Mouse (Mus musculus): ENCODE measurements around the gene Sbno2. TPM values are rescaled to one million over a fixed set of nuclear protein-coding genes. Genes with fewer than 3 reads are reported as not detected.
A peak's percentile ranks its signal among the peaks of the same experiment; 100 is the strongest.
"Not testable (repeated sequence)": the region's sequence is repeated elsewhere in the genome, so short reads cannot be mapped to it uniquely, and the experiment has no call there.

Gene Sbno2
- polyA plus RNA-seq, 1 experiment from 2014 or later, result 14.1 TPM

DNA sequence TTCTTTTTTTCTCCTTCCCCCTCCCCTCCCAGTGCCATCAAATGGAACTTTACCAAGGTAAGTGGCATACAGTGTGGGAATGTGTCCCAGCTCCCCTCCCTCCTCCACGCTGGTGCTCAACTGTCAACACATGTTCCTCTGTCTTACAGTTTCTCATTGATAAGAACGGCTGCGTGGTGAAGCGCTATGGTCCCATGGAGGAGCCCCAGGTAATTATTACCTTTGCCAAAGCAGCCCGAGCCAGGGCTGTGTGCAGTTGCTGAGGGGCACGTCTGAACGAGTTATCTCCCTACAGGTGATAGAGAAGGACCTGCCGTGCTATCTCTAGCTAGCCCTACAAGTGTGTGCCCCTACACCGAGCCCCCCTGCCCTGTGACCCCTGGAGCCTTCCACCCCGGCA is 49.5 kb downstream of the Sbno2 start:
- Histone ChIP-seq H3K9ac (ENCODE audit: low read length) (no peak overlapping the region), H3K4me3 (ENCODE audit: low read depth, low read length) (no peak overlapping the region), H3K9me3 (ENCODE audit: control insufficient read depth, low read length) (no peaks in the 10 kb centered on the region), H3K4me1 (replicated peaks; ENCODE audit: control insufficient read depth, insufficient read depth, low read length) (peaks cover 25% of the 10 kb centered on the region), H3K27ac (ENCODE audit: low read depth) (no peak overlapping the region), H3K4me2 (ENCODE audit: low read length) (peak overlapping the region; percentile 64; the same call in 1 of the 2 replicates), H3K27me3 (replicated peaks; ENCODE audit: control insufficient read depth, insufficient read depth, low read length) (no peaks in the 10 kb centered on the region), H3K36me3 (ENCODE audit: control insufficient read depth, insufficient read depth, low read length) (peaks cover 48% of the 10 kb centered on the region)
- WGBS, result 69% methylated on average over 8 of the region's 10 CpGs
- ATAC-seq (replicated peaks; ENCODE audit: low FRiP score, low TSS enrichment, low read depth) (no peak), DNase-seq (ENCODE audit: low spot score) (no peak)

DNA sequence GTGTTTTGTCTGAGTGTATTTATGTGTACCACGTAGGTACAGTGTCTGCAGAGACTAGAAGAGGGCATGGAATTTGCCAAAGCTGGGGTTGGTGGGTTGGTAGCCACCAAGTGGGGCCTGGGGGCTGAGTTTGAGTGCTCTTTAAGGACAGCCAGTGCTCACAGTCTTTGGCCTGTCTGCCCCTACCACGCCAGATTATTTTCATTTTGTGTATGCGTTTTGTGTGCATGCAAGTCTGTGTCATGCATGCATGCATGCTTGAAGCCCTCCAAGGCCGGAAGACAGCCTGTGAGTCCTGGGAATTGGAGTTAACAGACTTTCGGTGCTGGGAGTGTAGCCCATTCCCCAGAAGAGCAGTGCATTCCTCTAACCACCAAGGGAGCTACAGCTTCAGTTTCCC is 50.0 kb downstream of the Sbno2 start:
- no peak overlapping the region for H3K27ac ChIP-seq (ENCODE audit: low read depth)

DNA sequence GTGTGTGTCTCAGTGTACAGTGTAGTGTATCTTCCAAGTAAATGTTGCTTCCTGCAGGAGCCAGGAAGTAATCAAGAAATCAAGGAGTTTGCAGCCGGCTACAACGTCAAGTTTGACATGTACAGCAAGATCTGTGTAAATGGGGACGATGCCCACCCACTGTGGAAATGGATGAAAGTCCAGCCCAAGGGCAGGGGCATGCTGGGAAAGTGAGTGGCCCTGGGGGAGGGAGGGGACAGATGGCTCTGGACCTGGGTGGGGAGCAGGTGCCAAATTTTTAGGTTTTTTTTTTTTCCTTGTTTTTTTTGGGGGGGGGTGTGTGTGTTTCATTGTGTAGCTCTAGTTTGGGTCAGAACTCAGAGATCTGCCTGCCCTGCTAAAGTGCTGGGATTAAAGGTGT is 50.5 kb downstream of the Sbno2 start:
- ATAC-seq (replicated peaks; ENCODE audit: low FRiP score, low TSS enrichment, low read depth); H3K9me3 ChIP-seq (ENCODE audit: control insufficient read depth, low read length); H3K27ac ChIP-seq (ENCODE audit: low read depth); DNase-seq (ENCODE audit: low spot score); H3K27me3 ChIP-seq (replicated peaks; ENCODE audit: control insufficient read depth, insufficient read depth, low read length): not testable (repeated sequence)
- Histone ChIP-seq H3K36me3 (ENCODE audit: control insufficient read depth, insufficient read depth, low read length) (peaks cover 38% of the 10 kb centered on the region), H3K4me1 (replicated peaks; ENCODE audit: control insufficient read depth, insufficient read depth, low read length) (peaks cover 34% of the 10 kb centered on the region), H3K4me3 (ENCODE audit: low read depth, low read length) (peak overlapping the region; percentile 81), H3K4me2 (ENCODE audit: low read length) (peak overlapping the region; percentile 64), H3K9ac (ENCODE audit: low read length) (peak overlapping the region; percentile 94)
- 14% methylated on average over 2 of the region's 3 CpGs for WGBS

More for the DNA sequence above, 50.0 kb downstream of the Sbno2 start:
- no peak for DNase-seq (ENCODE audit: low spot score)
- peaks cover 30% of the 10 kb centered on the region for H3K4me1 ChIP-seq (replicated peaks; ENCODE audit: control insufficient read depth, insufficient read depth, low read length)
- ATAC-seq (replicated peaks; ENCODE audit: low FRiP score, low TSS enrichment, low read depth), result no peak
- WGBS, result 87% methylated on average over 5 of the region's 5 CpGs
- H3K4me2 ChIP-seq (ENCODE audit: low read length), result peak overlapping the region; percentile 64
- 0 out of 2 replicates have a peak overlapping the region, but pooled peaks have one; percentile 94 for H3K9ac ChIP-seq (ENCODE audit: low read length)
- 0 out of 2 replicates have a peak overlapping the region, but pooled peaks have one; percentile 2 for H3K4me3 ChIP-seq (ENCODE audit: low read depth, low read length)
- H3K36me3 ChIP-seq (ENCODE audit: control insufficient read depth, insufficient read depth, low read length), result peaks cover 43% of the 10 kb centered on the region
- H3K27me3 ChIP-seq (replicated peaks; ENCODE audit: control insufficient read depth, insufficient read depth, low read length), result no peaks in the 10 kb centered on the region
- no peaks in the 10 kb centered on the region for H3K9me3 ChIP-seq (ENCODE audit: control insufficient read depth, low read length)

DNA sequence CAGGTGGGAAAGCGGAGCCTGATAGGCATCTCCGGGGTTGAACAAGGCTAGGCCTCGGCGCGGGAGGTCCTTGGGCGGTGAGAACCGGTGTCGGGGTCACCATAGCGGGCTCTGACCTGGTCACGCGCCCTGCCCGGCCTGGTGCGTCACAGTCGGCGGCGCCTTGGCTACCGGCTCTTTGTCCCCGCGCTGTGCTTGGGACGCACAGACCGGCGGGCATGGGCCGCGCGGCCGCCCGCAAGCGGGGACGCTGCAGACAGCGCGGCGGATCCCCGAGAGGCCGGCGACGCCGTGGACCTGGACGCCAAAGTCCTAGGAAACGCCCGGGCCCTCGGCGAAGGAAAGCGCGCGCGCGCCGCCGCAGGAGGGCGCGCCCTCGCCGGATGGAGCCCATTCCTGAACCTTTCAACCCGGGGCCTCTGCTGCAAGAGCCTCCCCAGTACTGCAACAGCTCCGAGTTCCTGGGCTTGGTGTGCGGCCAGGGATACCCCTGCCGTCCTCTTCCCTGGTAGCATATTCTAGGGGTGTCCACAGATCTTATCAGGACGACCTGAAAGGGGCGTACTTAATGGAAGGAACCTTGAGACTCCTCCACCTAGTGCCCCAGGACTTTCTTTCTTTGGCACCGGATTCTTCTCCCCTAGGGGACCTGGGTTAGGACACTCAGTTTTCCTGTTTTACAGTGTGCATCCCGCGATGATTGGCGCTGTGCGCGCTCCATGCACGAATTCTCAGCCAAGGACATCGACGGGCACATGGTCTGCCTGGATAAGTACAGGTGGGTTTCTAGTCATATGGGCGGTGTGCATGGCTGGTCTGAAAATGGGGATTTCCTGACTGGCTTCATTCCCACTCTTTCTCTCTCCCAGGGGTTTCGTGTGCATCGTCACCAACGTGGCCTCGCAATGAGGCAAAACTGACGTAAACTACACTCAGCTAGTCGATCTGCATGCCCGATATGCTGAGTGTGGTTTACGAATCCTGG is 51.2 kb downstream of the Sbno2 start:
- WGBS, result 1% methylated on average over 77 of the region's 77 CpGs
- H3K4me2 ChIP-seq (ENCODE audit: low read length), result peak overlapping the region; percentile 64
- no peaks in the 10 kb centered on the region for H3K9me3 ChIP-seq (ENCODE audit: control insufficient read depth, low read length)
- peak overlapping the region; percentile 94 for H3K9ac ChIP-seq (ENCODE audit: low read length)
- DNase-seq (ENCODE audit: low spot score) (peak; percentile 88), ATAC-seq (replicated peaks; ENCODE audit: low FRiP score, low TSS enrichment, low read depth) (peak; percentile 63)
- H3K4me1 ChIP-seq (replicated peaks; ENCODE audit: control insufficient read depth, insufficient read depth, low read length), result peaks cover 34% of the 10 kb centered on the region
- no peaks in the 10 kb centered on the region for H3K27me3 ChIP-seq (replicated peaks; ENCODE audit: control insufficient read depth, insufficient read depth, low read length)
- H3K4me3 ChIP-seq (ENCODE audit: low read depth, low read length), result peak overlapping the region; percentile 81
- peak overlapping the region; percentile 97 for H3K27ac ChIP-seq (ENCODE audit: low read depth)
- peaks cover 30% of the 10 kb centered on the region for H3K36me3 ChIP-seq (ENCODE audit: control insufficient read depth, insufficient read depth, low read length)

DNA sequence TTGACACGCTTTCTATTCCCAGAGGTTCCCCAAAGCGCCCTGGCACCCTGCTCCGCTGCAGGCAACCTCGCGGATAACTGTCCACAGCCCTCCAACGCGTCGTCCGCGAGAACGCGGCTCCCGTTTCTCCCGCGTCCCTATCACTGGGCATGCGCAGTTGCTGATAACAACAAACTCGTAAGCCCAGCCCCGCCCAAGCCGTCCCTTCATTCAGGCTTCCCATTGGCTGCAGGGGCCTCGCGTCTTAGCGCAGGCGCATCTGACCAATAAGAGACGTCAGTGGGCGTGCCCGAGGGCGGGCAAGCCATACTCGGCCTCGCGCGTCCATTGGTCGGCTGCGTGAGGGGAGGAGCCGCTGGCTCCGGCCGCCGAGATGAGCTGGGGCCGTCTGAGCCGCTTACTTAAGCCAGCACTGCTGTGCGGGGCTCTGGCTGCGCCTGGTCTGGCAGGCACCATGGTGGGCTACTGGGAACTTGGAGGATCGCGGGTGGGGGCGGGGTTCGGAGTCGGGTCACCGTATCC is 52.1 kb downstream of the Sbno2 start:
- under 1% methylated on average over 47 of the region's 47 CpGs for WGBS
- Histone ChIP-seq H3K27ac (ENCODE audit: low read depth) (peak overlapping the region; percentile 97), H3K4me1 (replicated peaks; ENCODE audit: control insufficient read depth, insufficient read depth, low read length) (peaks cover 34% of the 10 kb centered on the region), H3K9ac (ENCODE audit: low read length) (peak overlapping the region; percentile 94), H3K4me2 (ENCODE audit: low read length) (peak overlapping the region; percentile 64), H3K36me3 (ENCODE audit: control insufficient read depth, insufficient read depth, low read length) (peaks cover 22% of the 10 kb centered on the region), H3K9me3 (ENCODE audit: control insufficient read depth, low read length) (no peaks in the 10 kb centered on the region), H3K27me3 (replicated peaks; ENCODE audit: control insufficient read depth, insufficient read depth, low read length) (no peaks in the 10 kb centered on the region), H3K4me3 (ENCODE audit: low read depth, low read length) (peak overlapping the region; percentile 81)
- DNase-seq (ENCODE audit: low spot score) (peak; percentile 97), ATAC-seq (replicated peaks; ENCODE audit: low FRiP score, low TSS enrichment, low read depth) (peak; percentile 96)

DNA sequence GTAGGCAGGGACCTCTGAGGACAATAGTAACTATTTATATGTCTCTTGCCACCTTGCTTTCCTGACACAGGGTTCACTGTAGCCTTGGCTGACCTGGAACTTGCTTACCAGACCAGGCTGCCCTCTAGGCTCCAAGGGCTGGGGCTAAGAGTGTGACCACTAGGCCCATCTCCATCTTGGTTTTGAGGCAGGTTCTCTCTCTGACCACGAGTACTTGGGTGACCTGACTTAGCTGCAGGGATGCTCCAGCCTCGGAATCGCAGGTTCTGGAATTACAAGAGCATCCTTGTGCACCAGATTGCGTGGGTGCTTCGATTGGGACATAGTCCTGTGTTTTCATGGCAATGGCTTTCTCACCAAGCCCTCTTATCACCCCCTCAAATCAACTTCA is 53.0 kb downstream of the Sbno2 start:
- H3K27me3 ChIP-seq (replicated peaks; ENCODE audit: control insufficient read depth, insufficient read depth, low read length), result no peaks in the 10 kb centered on the region
- H3K36me3 ChIP-seq (ENCODE audit: control insufficient read depth, insufficient read depth, low read length), result peaks cover 20% of the 10 kb centered on the region
- 82% methylated on average over 5 of the region's 5 CpGs for WGBS
- ATAC-seq (replicated peaks; ENCODE audit: low FRiP score, low TSS enrichment, low read depth) (no peak), DNase-seq (ENCODE audit: low spot score) (no peak)
- no peak overlapping the region; the same call in 1 of the 2 replicates for H3K9ac ChIP-seq (ENCODE audit: low read length)
- peak overlapping the region; percentile 63; the same call in 1 of the 2 replicates for H3K27ac ChIP-seq (ENCODE audit: low read depth)
- H3K4me3 ChIP-seq (ENCODE audit: low read depth, low read length), result no peak overlapping the region
- no peaks in the 10 kb centered on the region for H3K9me3 ChIP-seq (ENCODE audit: control insufficient read depth, low read length)
- H3K4me1 ChIP-seq (replicated peaks; ENCODE audit: control insufficient read depth, insufficient read depth, low read length), result peaks cover 39% of the 10 kb centered on the region
- H3K4me2 ChIP-seq (ENCODE audit: low read length), result no peak overlapping the region

DNA sequence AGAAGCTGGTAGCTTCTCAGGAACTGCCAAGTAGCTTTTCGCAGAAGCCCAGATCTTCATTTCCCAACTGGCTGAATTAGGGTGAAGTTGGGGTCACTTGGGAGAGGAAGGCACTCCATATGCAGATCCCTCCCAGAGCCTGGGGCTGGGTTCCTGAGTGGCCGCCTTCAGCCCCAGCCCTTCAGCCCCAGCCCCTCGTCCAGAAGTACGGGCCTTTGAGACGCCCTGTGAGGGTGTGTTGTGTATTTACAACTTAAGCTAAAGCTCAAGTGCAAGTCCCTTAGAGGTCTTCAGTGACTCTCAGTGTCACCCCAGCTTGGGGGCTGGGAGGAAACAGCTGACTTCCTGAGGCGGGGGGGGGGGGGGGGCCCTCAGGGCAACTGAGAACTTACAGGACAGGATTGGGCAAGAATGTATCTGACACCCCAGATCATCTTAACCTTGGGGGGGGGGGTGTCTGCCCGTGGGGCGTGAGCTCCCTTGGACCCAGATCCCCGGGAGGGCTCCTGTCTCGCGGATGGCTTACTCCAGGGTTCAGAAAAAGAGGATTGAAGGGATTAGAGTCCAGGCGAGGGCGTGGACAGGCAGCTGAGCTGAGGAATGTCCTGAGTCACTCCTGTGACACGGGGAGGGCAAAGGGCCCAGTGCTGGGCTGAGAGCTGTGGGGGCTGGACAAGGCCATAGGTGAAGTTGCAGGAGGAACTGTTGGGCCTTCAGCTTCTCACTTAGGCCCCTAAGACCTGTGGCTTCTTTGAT is 53.6 kb downstream of the Sbno2 start:
- no peaks in the 10 kb centered on the region for H3K9me3 ChIP-seq (ENCODE audit: control insufficient read depth, low read length)
- H3K9ac ChIP-seq (ENCODE audit: low read length), result peak overlapping the region; percentile 7; the same call in 1 of the 2 replicates
- peak overlapping the region; percentile 63 for H3K27ac ChIP-seq (ENCODE audit: low read depth)
- ATAC-seq (replicated peaks; ENCODE audit: low FRiP score, low TSS enrichment, low read depth) (no peak), DNase-seq (ENCODE audit: low spot score) (no peak)
- peaks cover 16% of the 10 kb centered on the region for H3K36me3 ChIP-seq (ENCODE audit: control insufficient read depth, insufficient read depth, low read length)
- H3K4me2 ChIP-seq (ENCODE audit: low read length), result no peak overlapping the region
- no peaks in the 10 kb centered on the region for H3K27me3 ChIP-seq (replicated peaks; ENCODE audit: control insufficient read depth, insufficient read depth, low read length)
- H3K4me1 ChIP-seq (replicated peaks; ENCODE audit: control insufficient read depth, insufficient read depth, low read length), result peaks cover 39% of the 10 kb centered on the region
- H3K4me3 ChIP-seq (ENCODE audit: low read depth, low read length), result no peak overlapping the region
- WGBS, result 39% methylated on average over 14 of the region's 14 CpGs

DNA sequence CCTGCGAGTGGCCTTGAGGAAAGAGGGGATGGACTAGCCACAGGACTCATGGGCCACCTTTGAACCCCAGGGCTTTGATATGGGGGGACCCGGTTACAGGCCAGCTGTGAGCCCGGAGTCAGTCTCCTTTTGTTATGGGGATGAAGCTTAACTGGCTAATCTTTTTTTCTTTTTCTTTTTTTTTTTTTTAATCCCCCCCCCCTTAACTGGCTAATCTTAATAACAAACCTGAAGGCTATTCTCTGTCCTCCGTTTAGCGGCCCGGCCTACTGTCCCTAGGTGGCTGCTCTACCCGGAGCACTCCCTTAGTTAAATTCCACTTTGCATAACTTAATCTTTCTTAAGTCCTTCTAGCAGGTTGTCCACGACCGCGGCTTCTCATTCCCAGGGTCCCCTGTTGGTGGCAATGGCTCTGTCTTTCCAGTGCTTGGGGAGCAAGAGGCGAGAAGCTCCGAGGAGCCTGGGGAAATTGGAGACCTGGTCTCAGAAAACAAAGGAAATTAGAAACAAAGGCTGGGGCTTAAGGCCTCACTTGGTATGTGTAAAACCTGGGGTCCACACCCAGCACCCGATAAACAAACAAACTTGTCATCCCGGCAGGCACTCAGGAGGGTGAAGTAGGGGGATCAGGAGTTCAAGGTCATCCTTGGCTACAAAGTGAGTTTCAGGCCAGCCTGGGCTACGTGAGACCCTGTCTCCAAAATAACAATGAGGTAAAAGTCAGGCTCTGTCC is 54.3 kb downstream of the Sbno2 start:
- H3K4me1 ChIP-seq (replicated peaks; ENCODE audit: control insufficient read depth, insufficient read depth, low read length), result peaks cover 39% of the 10 kb centered on the region
- no peaks in the 10 kb centered on the region for H3K27me3 ChIP-seq (replicated peaks; ENCODE audit: control insufficient read depth, insufficient read depth, low read length)
- no peak overlapping the region for H3K9ac ChIP-seq (ENCODE audit: low read length)
- H3K4me3 ChIP-seq (ENCODE audit: low read depth, low read length), result no peak overlapping the region
- ATAC-seq (replicated peaks; ENCODE audit: low FRiP score, low TSS enrichment, low read depth) (no peak), DNase-seq (ENCODE audit: low spot score) (no peak)
- H3K9me3 ChIP-seq (ENCODE audit: control insufficient read depth, low read length), result no peaks in the 10 kb centered on the region
- 36% methylated on average over 15 of the region's 15 CpGs for WGBS
- peak overlapping the region; percentile 63; the same call in 1 of the 2 replicates for H3K27ac ChIP-seq (ENCODE audit: low read depth)
- no peak overlapping the region for H3K4me2 ChIP-seq (ENCODE audit: low read length)
- H3K36me3 ChIP-seq (ENCODE audit: control insufficient read depth, insufficient read depth, low read length), result peaks cover 9% of the 10 kb centered on the region

All from intestine, embryonic 14.5 days (tissue).